Mouse (Mus musculus) hindbrain, embryonic 14.5 days (tissue): Measurements from ENCODE around the gene Lysmd3. TPM values are rescaled to one million over a fixed set of nuclear protein-coding genes. Genes with fewer than 3 reads are reported as not detected.

ENCODE experiments used
- ATAC-seq: fragments of 200-750 bp; cut with Nextera tagmentation; 2 replicates; pipeline ENCODE4 v1.8.0; 2017; ENCODE audit warnings: moderate number of reproducible peaks, mild to moderate bottlenecking, moderate TSS enrichment, moderate library complexity; ENCODE audit not compliant: low FRiP score
- DNase-seq: peaks from one replicate; pipeline ENCODE4 v3.0.0-alpha.2; 2015; ENCODE audit warnings: low spot score
- H3K27ac ChIP-seq: fragments of 300-500 bp; sonication (generic); 2 replicates; pipeline ENCODE4 v1.5.1; 2014; ENCODE audit warnings: mild to moderate bottlenecking, moderate library complexity
- H3K27me3 ChIP-seq: fragments of 300-500 bp; sonication (generic); 2 replicates; pipeline ENCODE4 v1.6.1; 2014; ENCODE audit warnings: mild to moderate bottlenecking, low read length, mixed read lengths; ENCODE audit not compliant: control insufficient read depth, insufficient read depth
- H3K36me3 ChIP-seq: fragments of 300-500 bp; sonication (generic); replicated peaks from 2 replicates; pipeline ENCODE4 v1.6.1; 2014; ENCODE audit not compliant: control insufficient read depth, insufficient read depth
- H3K4me1 ChIP-seq: fragments of 300-500 bp; sonication (generic); replicated peaks from 2 replicates; pipeline ENCODE4 v1.6.1; 2014; ENCODE audit warnings: antibody characterized with exemption, low read length, mixed read lengths; ENCODE audit not compliant: control insufficient read depth, insufficient read depth
- H3K4me2 ChIP-seq: fragments of 300-500 bp; sonication (generic); replicated peaks from 2 replicates; pipeline ENCODE4 v1.6.1; 2014; ENCODE audit warnings: mild to moderate bottlenecking, moderate library complexity
- H3K4me3 ChIP-seq: fragments of 300-500 bp; sonication (generic); replicated peaks from 2 replicates; pipeline ENCODE4 v1.5.1; 2014; ENCODE audit warnings: mild to moderate bottlenecking, low read length
- H3K9ac ChIP-seq: fragments of 300-500 bp; sonication (generic); 2 replicates; pipeline ENCODE4 v1.6.1; 2014
- H3K9me3 ChIP-seq: fragments of 300-500 bp; sonication (generic); 2 replicates; pipeline ENCODE4 v1.6.1; 2016; ENCODE audit warnings: low read length; ENCODE audit not compliant: control insufficient read depth
- WGBS: fragments of 180-500 bp; shearing (Covaris S2); extraction: QIAGEN DNeasy Blood & Tissue Kit; methylation state at CpG from one replicate; pipeline ENCODE4 v1.1.7; 2014; 5-methylcytosine and 5-hydroxymethylcytosine counted together
- polyA plus RNA-seq: library from polyadenylated mRNA; unstranded; fragments of >200 nt; fragmentation: Nextera tagmentation; extraction: Ambion mirVana; gene quantifications from 2 replicates; pipeline ENCODE4 v1.2.1, GENCODE M21; 2014

Gene Lysmd3
- polyA plus RNA-seq, 1 experiment from 2014 or later, result 23.8 TPM

DNA sequence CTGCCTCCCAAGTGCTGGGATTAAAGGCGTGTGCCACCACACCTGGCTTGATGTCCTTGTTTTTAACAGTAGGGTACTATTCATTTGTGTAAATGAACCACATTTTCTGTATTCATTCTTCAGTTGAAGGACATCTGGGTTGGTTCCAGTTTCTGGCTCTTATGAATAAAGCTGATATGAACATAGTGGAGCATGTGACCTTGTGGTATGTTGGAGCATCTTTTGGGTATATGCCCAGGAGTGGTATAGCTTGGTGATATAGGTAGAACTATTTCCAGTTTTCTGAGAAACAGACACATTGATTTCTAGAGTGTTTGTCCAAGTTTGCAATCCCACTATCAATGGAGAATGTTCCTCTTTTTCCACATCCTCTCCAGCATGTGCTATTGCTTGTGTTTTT lies 56.4 kb downstream of the Lysmd3 start:
- Histone ChIP-seq H3K4me1 (peaks cover 11% of the 10 kb centered on the region), H3K27me3 (no peaks in the 10 kb centered on the region), H3K4me2 (no peak overlapping the region), H3K36me3 (no peaks in the 10 kb centered on the region), H3K9me3 (no peaks in the 10 kb centered on the region; the same call in 1 of the 2 replicates), H3K4me3 (no peak overlapping the region), H3K9ac (no peak overlapping the region), H3K27ac (no peak overlapping the region)
- 96% methylated on average over 1 of the region's 1 CpGs for WGBS
- no peak for ATAC-seq
- no peak for DNase-seq

Other genes with a start within 250 kb of the Lysmd3 start
- gene Adgrv1, start 24.5 kb upstream of the Lysmd3 start, polyA plus RNA-seq, result 9.8 and 13.2 TPM in 2 replicates
- 3.8 and 5.0 TPM in 2 replicates for gene Polr3g, start 53.4 kb downstream of the Lysmd3 start, polyA plus RNA-seq
- gene Mblac2, start 53.7 kb downstream of the Lysmd3 start, polyA plus RNA-seq, result 49.2 and 51.1 TPM in 2 replicates
- 232 and 250 TPM in 2 replicates for gene Cetn3, start 125.4 kb downstream of the Lysmd3 start, polyA plus RNA-seq